Mouse (Mus musculus): ENCODE measurements around the gene Rpl36al. TPM values are rescaled to one million over a fixed set of nuclear protein-coding genes. Genes with fewer than 3 reads are reported as not detected.

The Rpl36al gene
- total RNA-seq, 2 experiments from 2014 or later = 290 to 325 TPM

GRCm38 (mm10) chr12:69208520-69208919 is 24.6 kb upstream of the Rpl36al start:
- H3K4me3 ChIP-seq = no peak overlapping the region
- no peak for DNase-seq
- intact Hi-C loops (cut with DNase I) = no loop called here
- peak; percentile 38 for TF ChIP-seq CTCF (IDR thresholded peaks at IDR 0.05)
- no peak overlapping the region for H3K27ac ChIP-seq

- TF ChIP-seq CTCF (IDR thresholded peaks at IDR 0.05) = no peak
- no peak overlapping the region for H3K4me3 ChIP-seq
- no peak for DNase-seq
- intact Hi-C loops (cut with DNase I) = no loop called here
- H3K27ac ChIP-seq = no peak overlapping the region
Observed at GRCm38 (mm10) chr12:69207926-69208325, 24.0 kb upstream of the Rpl36al start.

GRCm38 (mm10) chr12:69207396-69207795 is 23.5 kb upstream of the Rpl36al start:
- Histone ChIP-seq H3K27ac (no peak overlapping the region), H3K4me3 (no peak overlapping the region)
- DNase-seq = no peak
- intact Hi-C loops (cut with DNase I) = no loop called here
- TF ChIP-seq CTCF (IDR thresholded peaks at IDR 0.05) = no peak

- TF ChIP-seq CTCF (IDR thresholded peaks at IDR 0.05) = no peak
- DNase-seq = no peak
- Histone ChIP-seq H3K27ac (no peak within 1 kb of the TSS), H3K4me3 (no peak within 1 kb of the TSS)
- intact Hi-C loops (cut with DNase I) = no loop called here
Observed at GRCm38 (mm10) chr12:69204052-69204833, 20.4 kb upstream of the Rpl36al start, which contains the start of gene Gm49384. Gene Gm49384 (minus strand): TSS chr12:69204267.

- Histone ChIP-seq H3K4me3 (no peak overlapping the region; the same call in 1 of the 2 replicates), H3K27ac (no peak overlapping the region)
- no peak for TF ChIP-seq CTCF (IDR thresholded peaks at IDR 0.05)
- intact Hi-C loops (cut with DNase I) = loop anchor here (5.0 to 10.0 kb wide), 2 partner anchors 98 to 376 kb away; partner anchors contain the start of gene Klhdc2
- DNase-seq = no peak
Observed at GRCm38 (mm10) chr12:69198985-69199384, 15.1 kb upstream of the Rpl36al start.

GRCm38 (mm10) chr12:69198164-69198535 is 14.3 kb upstream of the Rpl36al start, which contains the start of gene Dnaaf2:
Gene Dnaaf2 (minus strand): TSS chr12:69198429.
- intact Hi-C loops (cut with DNase I) = loop anchor here (5.0 to 10.0 kb wide), 2 partner anchors 99 to 377 kb away; partner anchors contain the start of gene Klhdc2
- H3K4me3 ChIP-seq = peak within 1 kb of the TSS; percentile 99
- peak; percentile 58 for DNase-seq
- no peak for TF ChIP-seq CTCF (IDR thresholded peaks at IDR 0.05)
- H3K27ac ChIP-seq = peak within 1 kb of the TSS; percentile 98

GRCm38 (mm10) chr12:69197378-69198163 is 13.7 kb upstream of the Rpl36al start:
- no peak; the same call in 1 of the 2 replicates for TF ChIP-seq CTCF (IDR thresholded peaks at IDR 0.05)

GRCm38 (mm10) chr12:69196444-69197377 is 12.8 kb upstream of the Rpl36al start, which contains the start of gene Gm49383:
Gene Gm49383 (minus strand): TSS chr12:69197104.
- DNase-seq = peak; percentile 80
- intact Hi-C loops (cut with DNase I) = loop anchor here (5.0 to 10.0 kb wide), 2 partner anchors 101 to 378 kb away; partner anchors contain the start of gene Klhdc2
- Histone ChIP-seq H3K4me3 (peak within 1 kb of the TSS; percentile 99), H3K27ac (peak within 1 kb of the TSS; percentile 98)
- no peak for TF ChIP-seq CTCF (IDR thresholded peaks at IDR 0.05)

More at GRCm38 (mm10) chr12:69197378-69198163, 13.7 kb upstream of the Rpl36al start:
- Histone ChIP-seq H3K27ac (peak overlapping the region; percentile 98), H3K4me3 (peak overlapping the region; percentile 99)
- intact Hi-C loops (cut with DNase I) = loop anchor here (5.0 to 10.0 kb wide), 2 partner anchors 100 to 377 kb away; partner anchors contain the start of gene Klhdc2
- DNase-seq = peak; percentile 76

- no peak overlapping the region for H3K27ac ChIP-seq
- H3K4me3 ChIP-seq = no peak overlapping the region
- intact Hi-C loops (cut with DNase I) = loop anchor here (10.0 kb wide), 1 partner anchor 382 kb away; no protein-coding TSS in a partner anchor
- TF ChIP-seq CTCF (IDR thresholded peaks at IDR 0.05) = no peak
- DNase-seq = no peak
Observed at GRCm38 (mm10) chr12:69192637-69193036, 8.8 kb upstream of the Rpl36al start.

GRCm38 (mm10) chr12:69191396-69191795 is 7.5 kb upstream of the Rpl36al start:
- H3K4me3 ChIP-seq = no peak overlapping the region
- no peak for DNase-seq
- intact Hi-C loops (cut with DNase I) = loop anchor here (10.0 kb wide), 1 partner anchor 383 kb away; no protein-coding TSS in a partner anchor
- TF ChIP-seq CTCF (IDR thresholded peaks at IDR 0.05) = no peak
- no peak overlapping the region for H3K27ac ChIP-seq

- Histone ChIP-seq H3K4me3 (no peak overlapping the region), H3K27ac (no peak overlapping the region)
- intact Hi-C loops (cut with DNase I) = loop anchor here (10.0 kb wide), 1 partner anchor 384 kb away; no protein-coding TSS in a partner anchor
- peak; percentile 65 for TF ChIP-seq CTCF (IDR thresholded peaks at IDR 0.05)
- no peak for DNase-seq
Observed at GRCm38 (mm10) chr12:69190522-69190921, 6.6 kb upstream of the Rpl36al start.
